Comparison of ENCODE assay signal across 8 mouse cellular contexts in the genomic region with DNA sequence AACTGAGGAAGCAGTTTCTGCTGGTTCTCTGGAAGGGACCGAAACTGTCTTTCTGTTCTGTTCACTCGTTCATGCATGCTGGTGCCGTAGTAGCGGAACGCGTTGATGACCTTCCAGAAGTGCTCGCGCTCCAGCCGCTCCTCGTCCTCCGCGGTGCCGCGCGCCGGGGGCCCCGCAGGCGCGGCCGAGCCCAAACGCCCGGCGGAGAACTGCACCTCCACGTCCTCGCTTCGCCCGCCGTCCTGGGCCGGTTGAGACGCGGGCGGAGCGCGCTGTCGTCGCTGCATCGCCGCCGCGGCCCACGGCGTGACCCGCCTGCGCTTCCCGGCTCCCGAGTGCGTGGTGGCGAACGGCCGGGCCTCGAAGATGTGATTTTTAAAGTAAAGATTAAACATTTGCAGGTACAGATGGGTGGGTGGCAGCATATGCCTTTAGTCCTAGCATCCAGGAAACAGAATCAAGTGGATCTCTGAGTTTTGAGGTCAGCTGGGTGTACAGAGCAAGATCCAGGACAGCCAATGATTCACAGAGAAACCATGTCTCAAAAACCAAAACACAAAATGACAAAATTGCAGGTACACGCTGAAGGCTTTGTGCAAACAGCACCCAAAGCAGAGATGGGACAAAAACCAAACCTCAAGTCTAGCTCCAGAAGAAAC.
A peak's percentile ranks its signal among the peaks of the same experiment; 100 is the strongest.
DNase-seq lines count a peak whose midpoint lies in the region; ATAC-seq and TF ChIP-seq lines count a peak whose summit lies in the region.
"Not testable (repeated sequence)": the region's sequence is repeated elsewhere in the genome, so short reads cannot be mapped to it uniquely, and the experiment has no call there.

No protein-coding gene starts in this region.

- TF ChIP-seq CTCF in forebrain, postnatal 0 days (IDR thresholded peaks at IDR 0.05; ENCODE audit: low read depth); kidney, postnatal 0 days (IDR thresholded peaks at IDR 0.05; ENCODE audit: low read depth); lung, embryonic 14.5 days (IDR thresholded peaks at IDR 0.05; ENCODE audit: low read depth); midbrain, postnatal 0 days (IDR thresholded peaks at IDR 0.05); testis, adult 2 months (IDR thresholded peaks at IDR 0.05; ENCODE audit: control insufficient read depth, insufficient read depth, insufficient replicate concordance, low read depth, low read length): not testable (repeated sequence)

- peak overlapping the region; percentile 31 for H3K4me3 ChIP-seq in forebrain, postnatal 0 days (ENCODE audit: low read depth, low read length)
- peak overlapping the region; percentile 24; the same call in 1 of the 2 replicates for H3K4me3 ChIP-seq in kidney, postnatal 0 days (replicated peaks; ENCODE audit: low read depth, low read length)
- peak overlapping the region; percentile 25 for H3K4me3 ChIP-seq in lung, embryonic 14.5 days (ENCODE audit: low read depth, low read length)
- H3K4me3 ChIP-seq in midbrain, postnatal 0 days (ENCODE audit: low read depth, low read length) = peak overlapping the region; percentile 38
- H3K4me3 ChIP-seq in testis, adult 2 months (ENCODE audit: control insufficient read depth, low read depth, low read length) = peak overlapping the region; percentile 43

- peak overlapping the region; percentile 53 for H3K4me2 ChIP-seq in forebrain, postnatal 0 days (ENCODE audit: low read depth)
- peak overlapping the region; percentile 57 for H3K4me2 ChIP-seq in kidney, postnatal 0 days (ENCODE audit: low read length)
- peak overlapping the region; percentile 64 for H3K4me2 ChIP-seq in lung, embryonic 14.5 days
- peak overlapping the region; percentile 52 for H3K4me2 ChIP-seq in midbrain, postnatal 0 days (ENCODE audit: low read depth, low read length, poor library complexity, severe bottlenecking)

- not testable (repeated sequence) for H3K36me3 ChIP-seq in forebrain, postnatal 0 days (ENCODE audit: insufficient read depth); kidney, postnatal 0 days (ENCODE audit: insufficient read depth, low read length); lung, embryonic 14.5 days (ENCODE audit: insufficient read depth); midbrain, postnatal 0 days (ENCODE audit: insufficient read depth, low read length); testis, adult 2 months (ENCODE audit: control insufficient read depth, insufficient read depth, low read length)

- not testable (repeated sequence) for H3K27ac ChIP-seq in forebrain, postnatal 0 days (ENCODE audit: low read depth, low read length); kidney, postnatal 0 days; lung, embryonic 14.5 days (ENCODE audit: low read depth); midbrain, postnatal 0 days (ENCODE audit: low read depth, low read length); testis, adult 2 months (ENCODE audit: control insufficient read depth, insufficient read depth, low read depth, low read length)

- not testable (repeated sequence) for TF ChIP-seq POLR2A in testis, adult 2 months (IDR thresholded peaks at IDR 0.05; ENCODE audit: control insufficient read depth, low read depth, low read length)

- H3K9ac ChIP-seq in forebrain, postnatal 0 days = peak overlapping the region; percentile 31; the same call in 1 of the 2 replicates
- H3K9ac ChIP-seq in kidney, postnatal 0 days (ENCODE audit: low read depth, low read length) = not testable (repeated sequence)
- H3K9ac ChIP-seq in lung, embryonic 14.5 days = peak overlapping the region; percentile 17; the same call in 1 of the 2 replicates
- H3K9ac ChIP-seq in midbrain, postnatal 0 days (replicated peaks; ENCODE audit: low read length, poor library complexity, severe bottlenecking) = 0 out of 2 replicates have a peak overlapping the region, but pooled peaks have one; percentile 39

- H3K9me3 ChIP-seq in forebrain, postnatal 0 days (ENCODE audit: low read length); kidney, postnatal 0 days (replicated peaks; ENCODE audit: low read length); lung, embryonic 14.5 days (ENCODE audit: low read depth, low read length); midbrain, postnatal 0 days (ENCODE audit: low read length): not testable (repeated sequence)

- DNase-seq in adrenal gland, postnatal 25 days = peak; percentile 15
- DNase-seq in embryo, embryonic 10 days (ENCODE audit: low spot score) = peak; percentile 22
- DNase-seq in forebrain, postnatal 0 days = peak; percentile 8
- peak; percentile 0 for DNase-seq in kidney, postnatal 0 days (ENCODE audit: low spot score)
- DNase-seq in lung, embryonic 14.5 days = peak; percentile 27
- DNase-seq in midbrain, postnatal 0 days (ENCODE audit: low spot score) = not testable (repeated sequence)

- ATAC-seq in forebrain, postnatal 0 days = peak; percentile 73
- ATAC-seq in hematopoietic stem cell, adult 5-6 weeks (replicated peaks in 1 of 2; ENCODE audit: insufficient read depth in 1 of 2, low FRiP score in 2 of 2, low TSS enrichment in 1 of 2, low read depth in 1 of 2, poor library complexity in 2 of 2, severe bottlenecking in 2 of 2) = peak; percentile 56 to 69
- not testable (repeated sequence) for ATAC-seq in kidney, postnatal 0 days (replicated peaks; ENCODE audit: low FRiP score, low read depth)
- ATAC-seq in lung, embryonic 14.5 days (ENCODE audit: insufficient read depth) = peak; percentile 80
- peak; percentile 68 for ATAC-seq in midbrain, postnatal 0 days (ENCODE audit: low FRiP score)

- H3K4me1 ChIP-seq in forebrain, postnatal 0 days (ENCODE audit: insufficient read depth); kidney, postnatal 0 days (replicated peaks; ENCODE audit: insufficient read depth, low read length); lung, embryonic 14.5 days (ENCODE audit: insufficient read depth); midbrain, postnatal 0 days (ENCODE audit: insufficient read depth, low read length); testis, adult 2 months (ENCODE audit: control insufficient read depth, insufficient read depth, low read length): not testable (repeated sequence)

- not testable (repeated sequence) for H3K27me3 ChIP-seq in forebrain, postnatal 0 days (ENCODE audit: insufficient read depth, low read length); kidney, postnatal 0 days (ENCODE audit: insufficient read depth, low read length); lung, embryonic 14.5 days (ENCODE audit: insufficient read depth, low read length); midbrain, postnatal 0 days (ENCODE audit: insufficient read depth, low read length); testis, adult 2 months (ENCODE audit: control insufficient read depth, insufficient read depth, low read length)

- WGBS in forebrain, postnatal 0 days = 35% methylated on average over 35 of the region's 52 CpGs
- 26% methylated on average over 41 of the region's 52 CpGs for WGBS in kidney, postnatal 0 days
- WGBS in lung, embryonic 14.5 days = 6% methylated on average over 37 of the region's 52 CpGs
- WGBS in midbrain, postnatal 0 days = 5% methylated on average over 33 of the region's 52 CpGs
